Mouse (Mus musculus) forebrain, postnatal 0 days (tissue): ENCODE results near the gene Adamts1. TPM values are rescaled to one million over a fixed set of nuclear protein-coding genes. Genes with fewer than 3 reads are reported as not detected.

ENCODE experiments used
- ATAC-seq: fragments of 200-750 bp; cut with Nextera tagmentation; 2 replicates; pipeline ENCODE4 v1.8.0; 2017; ENCODE audit warnings: mild to moderate bottlenecking, moderate library complexity
- DNase-seq: peaks from one replicate; pipeline ENCODE4 v3.0.0-alpha.2; 2015
- H3K27ac ChIP-seq: fragments of 300-500 bp; sonication (generic); 2 replicates; pipeline ENCODE4 v1.5.1; 2014; ENCODE audit warnings: low read depth, mild to moderate bottlenecking, antibody characterized with exemption, low read length, moderate library complexity, mixed read lengths
- H3K27me3 ChIP-seq: fragments of 300-500 bp; sonication (generic); 2 replicates; pipeline ENCODE4 v1.6.1; 2014; ENCODE audit warnings: mild to moderate bottlenecking, low read length, mixed read lengths; ENCODE audit not compliant: insufficient read depth
- H3K36me3 ChIP-seq: fragments of 300-500 bp; sonication (generic); 2 replicates; pipeline ENCODE4 v1.6.1; 2014; ENCODE audit warnings: mild to moderate bottlenecking, moderate library complexity; ENCODE audit not compliant: insufficient read depth
- H3K4me1 ChIP-seq: fragments of 300-500 bp; sonication (generic); 2 replicates; pipeline ENCODE4 v1.6.1; 2014; ENCODE audit warnings: antibody characterized with exemption; ENCODE audit not compliant: insufficient read depth
- H3K4me2 ChIP-seq: fragments of 300-500 bp; sonication (generic); 2 replicates; pipeline ENCODE4 v1.6.1; 2014; ENCODE audit warnings: low read depth, mild to moderate bottlenecking, moderate library complexity
- H3K4me3 ChIP-seq: fragments of 300-500 bp; sonication (generic); 2 replicates; pipeline ENCODE4 v1.5.1; 2014; ENCODE audit warnings: low read depth, low read length, mixed read lengths
- H3K9ac ChIP-seq: fragments of 300-500 bp; sonication (generic); 2 replicates; pipeline ENCODE4 v1.6.1; 2014; ENCODE audit warnings: mild to moderate bottlenecking
- H3K9me3 ChIP-seq: fragments of 300-500 bp; sonication (generic); 2 replicates; pipeline ENCODE4 v1.6.1; 2016; ENCODE audit warnings: low read length
- CTCF ChIP-seq: sonication (generic); IDR thresholded peaks from 2 replicates; pipeline ENCODE4 v1.5.1; 2016; ENCODE audit warnings: antibody characterized with exemption, control low read depth, low read depth
- WGBS: fragments of 180-500 bp; shearing (Covaris S2); extraction: QIAGEN DNeasy Blood & Tissue Kit; methylation state at CpG from one replicate; pipeline ENCODE4 v1.1.7; 2014; 5-methylcytosine and 5-hydroxymethylcytosine counted together
- polyA plus RNA-seq: library from polyadenylated mRNA; unstranded; fragments of >200 nt; fragmentation: Nextera tagmentation; extraction: Ambion mirVana; gene quantifications from 2 replicates; pipeline ENCODE4 v1.2.1, GENCODE M21; 2015
- total RNA-seq: library from RNA; depleted of rRNA; stranded (reverse); fragments of >200 nt; gene quantifications from 2 replicates; pipeline ENCODE4 v1.2.3, GENCODE M21; 2014

Gene Adamts1
- total and polyA plus RNA-seq, 2 experiments from 2014 or later: 5.1 to 12.5 TPM

DNA sequence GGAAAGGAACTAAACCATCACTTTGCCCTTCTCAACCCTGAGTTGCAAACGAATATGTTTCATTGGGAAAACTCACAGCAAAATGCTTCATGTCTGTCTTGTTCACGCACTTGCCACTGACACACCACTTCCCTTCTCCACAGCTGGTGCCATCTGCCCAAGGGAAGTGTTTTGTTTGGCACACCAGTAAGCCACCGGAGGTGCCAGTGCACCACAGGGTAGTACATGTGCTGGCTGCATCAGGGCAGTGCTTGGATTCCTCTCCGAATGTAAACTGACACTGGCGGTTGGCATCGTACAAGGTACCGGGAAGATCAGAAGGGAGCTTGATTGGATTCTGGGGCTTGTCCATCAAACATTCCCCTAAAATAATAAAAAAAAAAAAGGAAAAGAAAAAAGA, 4.6 kb downstream of the Adamts1 start:
- Histone ChIP-seq H3K9me3 (no peaks in the 10 kb centered on the region), H3K27me3 (no peaks in the 10 kb centered on the region), H3K4me1 (no peaks in the 10 kb centered on the region), H3K9ac (no peak overlapping the region), H3K36me3 (peaks cover 12% of the 10 kb centered on the region; the same call in 1 of the 2 replicates), H3K4me2 (no peak overlapping the region), H3K4me3 (no peak overlapping the region), H3K27ac (no peak overlapping the region)
- WGBS: 88% methylated on average over 7 of the region's 7 CpGs
- TF ChIP-seq CTCF: no peak
- DNase-seq (no peak), ATAC-seq (no peak)

DNA sequence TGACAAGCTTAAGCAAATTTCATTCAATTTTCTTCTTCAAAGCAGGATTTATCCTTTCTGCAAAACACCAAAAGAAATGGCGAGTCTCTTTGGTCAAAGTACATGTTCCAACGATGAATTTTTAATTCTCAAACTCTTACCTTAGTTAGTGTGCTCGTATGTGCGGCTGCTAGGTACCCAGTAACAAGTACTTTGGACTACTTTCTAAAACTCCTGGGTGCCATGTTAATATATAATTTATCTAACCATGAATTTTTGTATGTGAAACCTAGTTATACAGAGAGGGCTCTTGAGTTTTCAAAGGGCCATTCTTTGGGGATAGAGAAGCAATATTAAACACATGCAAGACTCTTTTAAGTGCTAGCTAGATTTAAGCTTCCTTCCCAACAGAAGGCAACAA, 5.8 kb downstream of the Adamts1 start:
- no peak overlapping the region for H3K4me2 ChIP-seq
- no peaks in the 10 kb centered on the region for H3K27me3 ChIP-seq
- DNase-seq: no peak
- ATAC-seq: no peak
- no peak for TF ChIP-seq CTCF
- no peaks in the 10 kb centered on the region for H3K9me3 ChIP-seq
- WGBS: 95% methylated on average over 4 of the region's 4 CpGs
- peaks cover 12% of the 10 kb centered on the region; the same call in 1 of the 2 replicates for H3K36me3 ChIP-seq
- H3K4me3 ChIP-seq: no peak overlapping the region
- H3K4me1 ChIP-seq: no peaks in the 10 kb centered on the region
- no peak overlapping the region for H3K27ac ChIP-seq
- H3K9ac ChIP-seq: no peak overlapping the region

DNA sequence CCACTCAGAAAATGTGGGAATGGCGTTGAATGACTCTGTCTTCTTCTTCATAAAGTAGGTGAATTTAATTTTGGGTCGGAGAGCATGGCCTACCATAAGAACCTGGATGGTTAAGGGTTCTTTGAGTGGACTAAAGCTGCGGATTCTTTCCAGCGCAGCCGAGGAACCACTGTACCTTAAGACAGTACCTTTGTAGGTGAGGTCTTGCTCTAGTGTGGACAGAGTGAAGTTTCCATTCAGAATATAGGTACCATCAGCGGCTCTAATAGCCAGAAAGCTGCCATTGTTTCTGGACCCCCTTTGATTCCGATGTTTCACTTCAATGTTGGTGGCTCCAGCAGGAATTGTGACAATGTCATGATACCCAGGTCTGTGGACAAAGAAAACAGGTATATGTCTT, 7.2 kb downstream of the Adamts1 start:
- H3K9me3 ChIP-seq: no peaks in the 10 kb centered on the region
- H3K4me1 ChIP-seq: no peaks in the 10 kb centered on the region
- peaks cover 12% of the 10 kb centered on the region; the same call in 1 of the 2 replicates for H3K36me3 ChIP-seq
- H3K4me3 ChIP-seq: no peak overlapping the region
- no peak overlapping the region for H3K4me2 ChIP-seq
- ATAC-seq: no peak
- H3K27me3 ChIP-seq: no peaks in the 10 kb centered on the region
- DNase-seq: no peak
- no peak overlapping the region for H3K9ac ChIP-seq
- TF ChIP-seq CTCF: no peak
- H3K27ac ChIP-seq: no peak overlapping the region
- 96% methylated on average over 7 of the region's 7 CpGs for WGBS

DNA sequence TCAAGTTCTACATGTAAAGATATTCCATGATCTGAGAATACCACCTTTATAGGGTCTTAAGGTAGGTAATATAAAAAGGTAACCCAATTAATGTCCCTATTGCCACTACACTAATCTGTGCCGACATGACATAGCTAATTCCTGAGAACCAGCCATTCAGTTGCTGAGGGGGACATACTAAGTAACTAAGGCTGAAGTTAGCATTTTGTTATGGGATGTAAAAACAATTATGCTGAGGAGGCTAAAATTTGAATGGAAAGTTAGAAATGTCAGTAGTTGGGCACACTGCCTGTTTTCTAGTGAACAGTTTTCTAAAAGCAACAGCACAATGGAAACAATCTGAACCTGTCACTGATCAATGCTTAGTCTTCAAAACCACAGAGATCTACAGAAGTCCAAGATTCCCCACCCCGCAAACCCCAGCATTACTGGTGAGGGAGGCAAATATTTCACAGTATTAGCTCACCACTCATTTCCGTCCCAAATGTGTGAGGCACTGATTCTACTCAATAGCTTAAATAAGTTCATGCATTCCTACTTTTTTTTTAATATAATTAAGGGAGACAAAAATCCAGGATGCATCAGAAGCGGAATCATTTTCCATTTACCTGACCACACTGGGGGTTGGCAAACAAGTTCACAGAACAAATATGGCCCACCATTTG, 9.6 kb downstream of the Adamts1 start:
- no peaks in the 10 kb centered on the region for H3K27me3 ChIP-seq
- no peak overlapping the region for H3K27ac ChIP-seq
- no peaks in the 10 kb centered on the region for H3K9me3 ChIP-seq
- ATAC-seq (no peak), DNase-seq (no peak)
- peaks cover 12% of the 10 kb centered on the region; the same call in 1 of the 2 replicates for H3K36me3 ChIP-seq
- no peak overlapping the region for H3K4me2 ChIP-seq
- TF ChIP-seq CTCF: no peak
- no peak overlapping the region for H3K9ac ChIP-seq
- H3K4me1 ChIP-seq: no peaks in the 10 kb centered on the region
- WGBS: 65% methylated on average over 4 of the region's 4 CpGs
- H3K4me3 ChIP-seq: no peak overlapping the region

DNA sequence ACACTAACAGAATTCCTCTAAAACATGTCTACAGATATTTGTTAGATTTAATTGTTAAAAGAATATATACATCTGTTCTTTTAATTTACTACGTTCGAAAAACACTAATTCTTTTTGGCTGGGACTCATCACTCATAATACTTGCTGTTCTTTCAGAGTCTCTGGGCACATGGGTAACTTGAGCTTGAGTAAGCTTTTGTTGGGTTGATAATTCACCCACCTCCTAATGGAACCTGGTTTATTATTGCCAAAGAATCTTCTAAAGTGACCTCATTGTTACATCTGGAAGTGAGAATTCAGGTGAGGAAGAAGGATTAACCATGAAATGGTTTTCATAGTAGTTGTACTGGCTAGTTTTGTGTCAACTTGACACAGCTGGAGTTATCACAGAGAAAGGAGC, 21.8 kb downstream of the Adamts1 start:
- WGBS: 87% methylated on average over 2 of the region's 2 CpGs
- no peak for DNase-seq
- no peak for ATAC-seq

DNA sequence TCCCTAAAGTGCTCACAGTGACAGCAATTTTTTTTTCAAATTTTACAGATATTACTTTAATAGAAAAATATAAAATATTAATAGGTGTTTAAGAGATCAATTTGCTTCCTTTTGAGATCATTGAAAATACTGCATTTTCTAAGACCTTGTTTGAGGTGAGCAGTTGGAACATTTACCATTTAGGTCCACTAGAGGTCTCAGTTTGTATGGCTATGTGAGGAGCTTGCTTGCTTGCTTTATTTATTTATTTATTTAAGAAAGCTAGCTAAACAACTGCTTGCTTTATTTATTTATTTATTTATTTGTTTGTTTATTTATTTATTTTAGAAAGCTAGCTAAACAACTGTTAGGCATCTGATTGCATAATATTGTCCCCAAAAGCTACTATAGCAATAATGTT, 23.1 kb downstream of the Adamts1 start:
- Histone ChIP-seq H3K9ac (no peak overlapping the region), H3K4me3 (no peak overlapping the region), H3K27me3 (no peaks in the 10 kb centered on the region), H3K4me2 (no peak overlapping the region), H3K36me3 (no peaks in the 10 kb centered on the region), H3K4me1 (no peaks in the 10 kb centered on the region), H3K27ac (no peak overlapping the region), H3K9me3 (no peaks in the 10 kb centered on the region)
- DNase-seq: peak; percentile 46
- TF ChIP-seq CTCF: peak; percentile 66
- peak; percentile 79 for ATAC-seq

More for the DNA sequence above, 21.8 kb downstream of the Adamts1 start:
- no peak overlapping the region for H3K4me2 ChIP-seq
- H3K9ac ChIP-seq: no peak overlapping the region
- no peaks in the 10 kb centered on the region for H3K27me3 ChIP-seq
- no peaks in the 10 kb centered on the region for H3K4me1 ChIP-seq
- no peaks in the 10 kb centered on the region for H3K9me3 ChIP-seq
- TF ChIP-seq CTCF: no peak
- no peak overlapping the region for H3K27ac ChIP-seq
- H3K36me3 ChIP-seq: no peaks in the 10 kb centered on the region
- no peak overlapping the region for H3K4me3 ChIP-seq

DNA sequence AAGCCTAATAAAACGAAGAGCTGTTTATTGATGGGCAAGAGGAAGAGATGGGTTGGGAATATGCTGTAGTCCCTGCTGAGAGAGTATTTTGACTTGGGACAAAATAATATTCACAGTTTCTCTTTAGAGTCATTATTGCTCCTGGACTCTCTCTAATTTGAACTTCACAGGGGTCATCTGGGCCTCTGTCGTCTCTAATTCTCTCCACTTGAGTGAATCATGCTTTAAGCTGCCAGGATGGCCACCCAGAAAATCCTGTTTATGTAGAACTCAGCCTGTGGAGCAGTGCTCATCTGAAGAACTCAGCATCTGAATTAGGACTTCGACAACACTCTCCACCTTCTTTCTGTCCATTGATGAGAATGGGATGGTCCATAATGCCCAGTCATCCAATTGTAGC, 30.6 kb downstream of the Adamts1 start:
- TF ChIP-seq CTCF: no peak
- DNase-seq (no peak), ATAC-seq (no peak)
- Histone ChIP-seq H3K9me3 (no peaks in the 10 kb centered on the region), H3K4me1 (no peaks in the 10 kb centered on the region), H3K27me3 (no peaks in the 10 kb centered on the region), H3K9ac (no peak overlapping the region), H3K4me2 (no peak overlapping the region), H3K36me3 (no peaks in the 10 kb centered on the region), H3K27ac (no peak overlapping the region), H3K4me3 (no peak overlapping the region)
- 68% methylated on average over 3 of the region's 3 CpGs for WGBS

DNA sequence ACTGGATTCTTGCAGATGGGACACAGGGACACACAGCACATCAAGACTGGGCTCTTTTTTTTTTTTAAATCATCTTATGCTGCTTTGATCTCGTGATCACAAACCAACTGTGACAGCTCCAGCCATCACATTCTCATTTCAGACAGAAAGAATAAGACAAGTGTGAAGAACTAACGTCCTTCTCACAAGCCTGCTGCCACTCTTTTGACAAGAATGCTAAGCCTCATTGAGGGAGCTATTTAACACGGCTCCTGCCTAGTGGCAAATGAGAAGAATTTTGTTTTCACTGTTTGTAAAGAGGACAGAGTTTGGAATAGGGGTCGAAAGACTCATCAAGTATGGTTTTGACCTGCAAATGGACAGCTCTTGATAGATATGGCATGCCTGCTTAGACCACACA, 35.6 kb downstream of the Adamts1 start:
- no peak for DNase-seq
- WGBS: 39% methylated on average over 4 of the region's 4 CpGs
- Histone ChIP-seq H3K9ac (no peak overlapping the region), H3K36me3 (no peaks in the 10 kb centered on the region), H3K9me3 (no peaks in the 10 kb centered on the region), H3K4me3 (no peak overlapping the region), H3K4me2 (no peak overlapping the region), H3K27ac (no peak overlapping the region), H3K27me3 (no peaks in the 10 kb centered on the region), H3K4me1 (no peaks in the 10 kb centered on the region)
- peak; percentile 18; the same call in 1 of the 2 replicates for ATAC-seq
- no peak for TF ChIP-seq CTCF
